Comparison of ENCODE assay signal across 17 mouse cellular contexts in the genomic region with DNA sequence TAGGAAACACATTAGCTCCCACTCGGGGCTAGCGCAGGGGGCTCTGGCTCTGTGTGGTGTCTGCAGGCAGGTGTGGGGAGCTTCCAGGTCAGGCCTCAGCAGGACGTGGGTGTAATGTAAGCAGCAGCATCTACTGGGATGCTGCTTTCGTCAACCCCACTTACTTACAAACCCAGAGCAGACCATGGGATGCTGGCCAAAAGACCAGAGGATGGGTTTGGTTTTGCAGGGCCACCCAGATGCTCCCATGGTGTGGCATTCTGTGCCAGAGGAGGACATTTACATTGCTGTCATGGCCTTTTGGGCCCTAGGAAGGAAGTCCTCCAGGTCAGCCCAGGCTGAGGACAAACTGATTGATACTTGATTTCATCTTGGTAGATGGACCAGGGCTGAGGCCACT.
"Had no signal": no experiment of that assay in that cellular context is flagged by ENCODE, and none has a peak within 500 bp of the region (broad histone marks: within the 10 kb centered on the region; RNA-seq: fewer than 3 reads in every experiment).

No protein-coding gene starts in this region.

- H3K27me3 ChIP-seq: lung, embryonic 15.5 days; midbrain, embryonic 13.5 days; midbrain, embryonic 15.5 days; neural tube, embryonic 12.5 days; stomach, embryonic 15.5 days had no signal

- H3K36me3 ChIP-seq: lung, embryonic 15.5 days; midbrain, embryonic 15.5 days; neural tube, embryonic 12.5 days; stomach, embryonic 15.5 days had no signal

- ATAC-seq: lung, postnatal 0 days; midbrain, embryonic 13.5 days; midbrain, embryonic 15.5 days had no signal

- H3K4me1 ChIP-seq: lung, embryonic 15.5 days; megakaryocyte, embryonic 14.5 days; midbrain, embryonic 13.5 days; midbrain, embryonic 15.5 days; neural tube, embryonic 12.5 days; stomach, embryonic 15.5 days had no signal

- H3K4me2 ChIP-seq: lung, embryonic 15.5 days; midbrain, embryonic 11.5 days; midbrain, embryonic 13.5 days; midbrain, embryonic 15.5 days; neural tube, embryonic 12.5 days; stomach, embryonic 15.5 days had no signal

- H3K27ac ChIP-seq: lung, embryonic 15.5 days; macrophage; midbrain, embryonic 13.5 days; midbrain, embryonic 15.5 days; neural tube, embryonic 12.5 days; stomach, embryonic 15.5 days; stomach, postnatal 0 days had no signal

- H3K9me3 ChIP-seq: lung, embryonic 15.5 days; megakaryocyte, embryonic 14.5 days; midbrain, embryonic 13.5 days; midbrain, embryonic 15.5 days; neural tube, embryonic 12.5 days; stomach, embryonic 15.5 days had no signal

- H3K4me3 ChIP-seq: lung, embryonic 15.5 days; megakaryocyte, embryonic 14.5 days; midbrain, embryonic 13.5 days; midbrain, embryonic 15.5 days; neural tube, embryonic 12.5 days; stomach, embryonic 15.5 days had no signal

- DNase-seq: lung, adult 2 months; lung, postnatal 14 days; lung, postnatal 36 days; right cerebral cortex, postnatal 14 days; thymus, adult 2 months; thymus, postnatal 25 days; thymus, postnatal 4 days had no signal

- H3K9ac ChIP-seq: lung, embryonic 15.5 days; midbrain, embryonic 13.5 days; midbrain, embryonic 15.5 days; neural tube, embryonic 12.5 days; stomach, embryonic 15.5 days had no signal
